ENCODE assay signal across 8 mouse cellular contexts in the genomic region with DNA sequence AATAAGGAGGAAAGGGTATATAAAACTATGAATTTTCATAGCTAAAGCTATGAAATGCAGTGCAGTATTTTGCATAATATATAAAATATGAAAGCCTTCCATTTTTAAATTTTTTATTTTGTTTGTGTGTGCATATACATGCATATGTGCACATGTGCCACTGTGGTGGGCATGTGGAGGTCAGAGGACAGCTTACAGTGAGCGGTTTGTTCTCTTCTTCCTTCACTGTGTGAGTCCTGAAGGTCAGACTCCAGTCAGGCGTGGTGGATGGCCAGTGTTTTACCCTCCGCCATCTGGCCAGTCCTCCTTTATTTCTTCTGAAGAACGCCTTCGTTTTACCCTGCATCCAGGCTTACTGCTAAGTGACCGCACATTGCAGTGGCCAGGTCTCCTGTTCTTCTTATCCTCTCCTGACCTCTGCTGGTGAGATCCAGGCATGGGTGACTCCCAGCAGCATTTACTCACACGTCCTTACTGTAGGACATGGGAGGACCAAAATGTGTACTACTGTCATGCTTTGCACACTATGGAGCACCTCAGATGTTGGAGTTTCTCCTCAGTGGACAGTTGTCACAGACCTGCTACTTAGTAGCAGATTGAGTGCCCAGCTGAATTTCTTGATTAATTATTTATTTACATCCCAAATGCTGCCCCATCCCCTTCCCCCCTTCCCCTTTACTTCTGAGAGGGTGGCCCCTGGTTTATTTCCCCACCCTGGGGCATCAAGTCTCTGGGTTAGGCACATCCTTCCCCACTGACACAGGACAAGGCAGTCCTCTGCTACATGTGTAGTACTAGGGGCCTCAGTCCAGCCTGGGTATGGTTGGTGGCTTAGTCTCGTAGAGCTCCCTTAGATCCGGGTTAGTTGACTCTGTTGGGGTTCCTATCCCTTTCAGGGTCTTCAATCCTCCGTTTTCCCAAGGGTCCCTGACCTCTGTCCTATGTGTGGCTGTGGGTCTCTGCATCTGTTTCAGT.
DNase-seq lines count a peak whose midpoint lies in the region; ATAC-seq and TF ChIP-seq lines count a peak whose summit lies in the region.

No protein-coding gene starts in this region.

- ATAC-seq in forebrain, embryonic 11.5 days (replicated peaks; ENCODE audit: low FRiP score) = peak; percentile 80
- ATAC-seq in liver, embryonic 15.5 days (ENCODE audit: insufficient read depth) = peak; percentile 75
- peak; percentile 86 for ATAC-seq in neural tube, embryonic 14.5 days (ENCODE audit: low read depth)

- intact Hi-C loops in heart, postnatal 10 days (cut with DNase I) = loop anchor here (1.0 to 5.0 kb wide), 4 partner anchors 81 to 408 kb away; no protein-coding TSS in a partner anchor

- no peak overlapping the region for H3K4me2 ChIP-seq in forebrain, embryonic 11.5 days (ENCODE audit: low read depth, low read length, severe bottlenecking)
- H3K4me2 ChIP-seq in liver, embryonic 15.5 days = no peak overlapping the region
- no peak overlapping the region for H3K4me2 ChIP-seq in neural tube, embryonic 14.5 days (ENCODE audit: low read depth, low read length)

- H3K4me3 ChIP-seq in forebrain, embryonic 11.5 days (ENCODE audit: low read depth, low read length) = no peak overlapping the region
- H3K4me3 ChIP-seq in liver, embryonic 15.5 days (replicated peaks) = no peak overlapping the region
- no peak overlapping the region for H3K4me3 ChIP-seq in neural tube, embryonic 14.5 days (ENCODE audit: low read depth, low read length)
- no peak overlapping the region for H3K4me3 ChIP-seq in testis, adult 2 months (ENCODE audit: control insufficient read depth, low read depth, low read length)

- peak; percentile 20 to 34 for DNase-seq in CD8-positive naive resting alpha-beta T cell, adult 2 months (ENCODE audit: low read depth in 2 of 2, low spot score in 2 of 2)
- peak; percentile 61 for DNase-seq in c-Kit-positive CD71-negative TER-119-negative erythroid progenitor cells, embryonic 14.5 days (ENCODE audit: low read depth)
- DNase-seq in forebrain, embryonic 11.5 days (ENCODE audit: low spot score) = peak; percentile 80
- DNase-seq in heart, postnatal 10 days = peak; percentile 90 to 91
- peak; percentile 82 to 88 for DNase-seq in kidney, postnatal 4 days

- H3K36me3 ChIP-seq in forebrain, embryonic 11.5 days (ENCODE audit: control insufficient read depth, insufficient read depth, low read length) = no peaks in the 10 kb centered on the region
- peaks cover 7% of the 10 kb centered on the region for H3K36me3 ChIP-seq in liver, embryonic 15.5 days (replicated peaks)
- H3K36me3 ChIP-seq in neural tube, embryonic 14.5 days (ENCODE audit: control insufficient read depth, insufficient read depth, low read length) = no peaks in the 10 kb centered on the region
- no peaks in the 10 kb centered on the region for H3K36me3 ChIP-seq in testis, adult 2 months (ENCODE audit: control insufficient read depth, insufficient read depth, low read length)

- no peaks in the 10 kb centered on the region for H3K9me3 ChIP-seq in forebrain, embryonic 11.5 days (ENCODE audit: control insufficient read depth, low read length)
- no peaks in the 10 kb centered on the region for H3K9me3 ChIP-seq in liver, embryonic 15.5 days (replicated peaks)
- H3K9me3 ChIP-seq in neural tube, embryonic 14.5 days (ENCODE audit: control insufficient read depth, low read length) = no peaks in the 10 kb centered on the region

- H3K27ac ChIP-seq in forebrain, embryonic 11.5 days (ENCODE audit: low read depth, low read length) = no peak overlapping the region
- no peak overlapping the region for H3K27ac ChIP-seq in liver, embryonic 15.5 days (replicated peaks)
- H3K27ac ChIP-seq in neural tube, embryonic 14.5 days (ENCODE audit: low read depth, low read length) = no peak overlapping the region
- no peak overlapping the region for H3K27ac ChIP-seq in testis, adult 2 months (ENCODE audit: control insufficient read depth, insufficient read depth, low read depth, low read length)

- peak; percentile 51; the same call in 1 of the 2 replicates for TF ChIP-seq CTCF in testis, adult 2 months (IDR thresholded peaks at IDR 0.05; ENCODE audit: control insufficient read depth, insufficient read depth, insufficient replicate concordance, low read depth, low read length)

- no peak overlapping the region for H3K9ac ChIP-seq in forebrain, embryonic 11.5 days (ENCODE audit: low read length)
- H3K9ac ChIP-seq in liver, embryonic 15.5 days = no peak overlapping the region
- H3K9ac ChIP-seq in neural tube, embryonic 14.5 days (replicated peaks; ENCODE audit: low read depth, low read length) = no peak overlapping the region

- TF ChIP-seq POLR2A in testis, adult 2 months (IDR thresholded peaks at IDR 0.05; ENCODE audit: control insufficient read depth, low read depth, low read length) = no peak

- WGBS in forebrain, embryonic 11.5 days = 35% methylated on average over 10 of the region's 10 CpGs
- 43% methylated on average over 10 of the region's 10 CpGs for WGBS in liver, embryonic 15.5 days (ENCODE audit: insufficient replicate concordance)
- WGBS in neural tube, embryonic 14.5 days = 26% methylated on average over 10 of the region's 10 CpGs

- H3K4me1 ChIP-seq in forebrain, embryonic 11.5 days (replicated peaks; ENCODE audit: control insufficient read depth, insufficient read depth, low read length) = peaks cover 8% of the 10 kb centered on the region; the same call in 1 of the 2 replicates
- peaks cover 20% of the 10 kb centered on the region for H3K4me1 ChIP-seq in liver, embryonic 15.5 days (replicated peaks)
- H3K4me1 ChIP-seq in neural tube, embryonic 14.5 days (ENCODE audit: control insufficient read depth, insufficient read depth, low read length) = peaks cover 4% of the 10 kb centered on the region; the same call in 1 of the 2 replicates
- H3K4me1 ChIP-seq in testis, adult 2 months (ENCODE audit: control insufficient read depth, insufficient read depth, low read length) = peaks cover 4% of the 10 kb centered on the region; the same call in 1 of the 2 replicates

- H3K27me3 ChIP-seq in forebrain, embryonic 11.5 days (ENCODE audit: control insufficient read depth, insufficient read depth, low read length) = no peaks in the 10 kb centered on the region
- H3K27me3 ChIP-seq in liver, embryonic 15.5 days = no peaks in the 10 kb centered on the region
- H3K27me3 ChIP-seq in neural tube, embryonic 14.5 days (ENCODE audit: control insufficient read depth, insufficient read depth, low read length) = no peaks in the 10 kb centered on the region
- no peaks in the 10 kb centered on the region for H3K27me3 ChIP-seq in testis, adult 2 months (ENCODE audit: control insufficient read depth, insufficient read depth, low read length)

Comparison
In these comparisons a context has a peak if more than half of its experiments do, and no peak if none do; other contexts are left out.
1. DNase-seq: peak in every context shown above with its lines; median percentile 90 in heart, postnatal 10 days; 85 in kidney, postnatal 4 days; 80 in forebrain, embryonic 11.5 days; 61 in c-Kit-positive CD71-negative TER-119-negative erythroid progenitor cells, embryonic 14.5 days; 27 in CD8-positive naive resting alpha-beta T cell, adult 2 months.